In genomic region chr2:76068155-76068554, GRCm38 (mm10) we compare ENCODE assay signal across 19 mouse cellular contexts.
DNase-seq lines count a peak whose midpoint lies in the region; ATAC-seq lines count a peak whose summit lies in the region.
"Had no signal": no experiment of that assay in that cellular context is flagged by ENCODE, and none has a peak within 500 bp of the region (broad histone marks: within the 10 kb centered on the region; RNA-seq: fewer than 3 reads in every experiment).

No protein-coding gene starts in this region.

- H3K4me3 ChIP-seq in kidney, embryonic 14.5 days (ENCODE audit: low read length): no peak overlapping the region
- no peak overlapping the region for H3K4me3 ChIP-seq in hindbrain, embryonic 13.5 days
- H3K4me3 ChIP-seq in hindbrain, embryonic 15.5 days: no peak overlapping the region
- H3K4me3 ChIP-seq: embryonic facial prominence, embryonic 13.5 days; liver, embryonic 15.5 days; megakaryocyte, embryonic 14.5 days had no signal

- H3K36me3 ChIP-seq in kidney, embryonic 14.5 days (ENCODE audit: control insufficient read depth, insufficient read depth, low read length): no peaks in the 10 kb centered on the region
- no peaks in the 10 kb centered on the region for H3K36me3 ChIP-seq in hindbrain, embryonic 13.5 days
- H3K36me3 ChIP-seq in hindbrain, embryonic 15.5 days: no peaks in the 10 kb centered on the region
- H3K36me3 ChIP-seq: embryonic facial prominence, embryonic 13.5 days; liver, embryonic 15.5 days had no signal

- H3K4me2 ChIP-seq in kidney, embryonic 14.5 days (replicated peaks; ENCODE audit: low read depth, low read length): peak overlapping the region; percentile 43; the same call in 1 of the 2 replicates
- H3K4me2 ChIP-seq in hindbrain, embryonic 13.5 days: no peak overlapping the region
- H3K4me2 ChIP-seq in hindbrain, embryonic 15.5 days: no peak overlapping the region
- H3K4me2 ChIP-seq: embryonic facial prominence, embryonic 13.5 days; liver, embryonic 15.5 days had no signal

- 19% methylated on average over 10 of the region's 10 CpGs for WGBS in kidney, embryonic 14.5 days
- WGBS in hindbrain, embryonic 13.5 days: 70% methylated on average over 10 of the region's 10 CpGs
- WGBS in hindbrain, embryonic 15.5 days: 69% methylated on average over 10 of the region's 10 CpGs

- H3K9me3 ChIP-seq in kidney, embryonic 14.5 days (ENCODE audit: control insufficient read depth, low read length): no peaks in the 10 kb centered on the region
- no peaks in the 10 kb centered on the region for H3K9me3 ChIP-seq in hindbrain, embryonic 13.5 days
- no peaks in the 10 kb centered on the region for H3K9me3 ChIP-seq in hindbrain, embryonic 15.5 days
- H3K9me3 ChIP-seq: embryonic facial prominence, embryonic 13.5 days; liver, embryonic 15.5 days; megakaryocyte, embryonic 14.5 days had no signal

- H3K9ac ChIP-seq in kidney, embryonic 14.5 days (ENCODE audit: low read depth, low read length): no peak overlapping the region
- H3K9ac ChIP-seq in hindbrain, embryonic 13.5 days: no peak overlapping the region
- H3K9ac ChIP-seq in hindbrain, embryonic 15.5 days: no peak overlapping the region
- H3K9ac ChIP-seq: embryonic facial prominence, embryonic 13.5 days; liver, embryonic 15.5 days had no signal

- ATAC-seq in kidney, embryonic 14.5 days (ENCODE audit: low FRiP score, low TSS enrichment): no peak
- ATAC-seq in hindbrain, embryonic 13.5 days (ENCODE audit: low FRiP score): no peak
- no peak for ATAC-seq in hindbrain, embryonic 15.5 days (ENCODE audit: low FRiP score, low read depth)
- no peak for ATAC-seq in megakaryocyte progenitor cell, adult 5-6 weeks (replicated peaks; ENCODE audit: poor library complexity)
- ATAC-seq: intestine, embryonic 16.5 days had no signal

- H3K27ac ChIP-seq in kidney, embryonic 14.5 days (ENCODE audit: low read depth, low read length): peak overlapping the region; percentile 21; the same call in 1 of the 2 replicates
- H3K27ac ChIP-seq in hindbrain, embryonic 13.5 days: peak overlapping the region; percentile 86
- H3K27ac ChIP-seq in hindbrain, embryonic 15.5 days (replicated peaks): 0 out of 2 replicates have a peak overlapping the region, but pooled peaks have one; percentile 32
- H3K27ac ChIP-seq: embryonic facial prominence, embryonic 13.5 days; liver, embryonic 15.5 days had no signal

- no peaks in the 10 kb centered on the region for H3K27me3 ChIP-seq in kidney, embryonic 14.5 days (ENCODE audit: control insufficient read depth, insufficient read depth, low read length)
- H3K27me3 ChIP-seq in hindbrain, embryonic 13.5 days: 0 out of 2 replicates have a peak, but pooled peaks cover 2% of the 10 kb centered on the region
- H3K27me3 ChIP-seq in hindbrain, embryonic 15.5 days: no peaks in the 10 kb centered on the region
- H3K27me3 ChIP-seq: embryonic facial prominence, embryonic 13.5 days; liver, embryonic 15.5 days; megakaryocyte, embryonic 14.5 days had no signal

- no peak for DNase-seq in kidney, adult 18-20 months
- DNase-seq in neural tube, embryonic 10.5 days (ENCODE audit: extremely low spot score, low spot score): peak; percentile 34
- no peak for DNase-seq in thymus, postnatal 25 days
- DNase-seq: cerebellum, adult 8-10 months; gastrocnemius, postnatal 10 days; heart, postnatal 10 days; layer of hippocampus, postnatal 36 days; left cerebral cortex, postnatal 4 days; lung, postnatal 10 days; right cerebral cortex, postnatal 25 days; thymus, postnatal 14 days had no signal

- H3K4me1 ChIP-seq in kidney, embryonic 14.5 days (ENCODE audit: control insufficient read depth, insufficient read depth, low read length): peaks cover 12% of the 10 kb centered on the region; the same call in 1 of the 2 replicates
- peaks cover 24% of the 10 kb centered on the region for H3K4me1 ChIP-seq in hindbrain, embryonic 13.5 days (replicated peaks)
- peaks cover 24% of the 10 kb centered on the region for H3K4me1 ChIP-seq in hindbrain, embryonic 15.5 days (replicated peaks)
- H3K4me1 ChIP-seq: liver, embryonic 15.5 days had no signal

Comparison
In these comparisons a context has a peak if more than half of its experiments do, and no peak if none do; other contexts are left out.
1. H3K27ac ChIP-seq: peak in every context shown above with its lines; median percentile 86 in hindbrain, embryonic 13.5 days; 32 in hindbrain, embryonic 15.5 days; 21 in kidney, embryonic 14.5 days.